Mouse (Mus musculus) lung, embryonic 16.5 days (tissue): ENCODE data around the gene Erbb3. TPM values are rescaled to one million over a fixed set of nuclear protein-coding genes. Genes with fewer than 3 reads are reported as not detected.
A peak's percentile ranks its signal among the peaks of the same experiment; 100 is the strongest.
"Not testable (repeated sequence)": the region's sequence is repeated elsewhere in the genome, so short reads cannot be mapped to it uniquely, and the experiment has no call there.

Experiments used
- ATAC-seq: fragments of 200-750 bp; cut with Nextera tagmentation; 2 replicates; pipeline ENCODE4 v1.8.0; 2017; ENCODE audit warnings: low read depth, mild to moderate bottlenecking, moderate library complexity
- H3K27ac ChIP-seq: fragments of 300-500 bp; sonication (generic); 2 replicates; pipeline ENCODE4 v1.5.1; 2014; ENCODE audit warnings: mild to moderate bottlenecking, control low read depth, low read length
- H3K27me3 ChIP-seq: fragments of 300-500 bp; sonication (generic); 2 replicates; pipeline ENCODE4 v1.6.1; 2014; ENCODE audit warnings: low read depth, low read length, mixed read lengths; ENCODE audit not compliant: control insufficient read depth, insufficient read depth
- H3K36me3 ChIP-seq: fragments of 300-500 bp; sonication (generic); 2 replicates; pipeline ENCODE4 v1.6.1; 2014; ENCODE audit warnings: low read length; ENCODE audit not compliant: control insufficient read depth, insufficient read depth
- H3K4me1 ChIP-seq: fragments of 300-500 bp; sonication (generic); replicated peaks from 2 replicates; pipeline ENCODE4 v1.6.1; 2014; ENCODE audit warnings: low read length, mixed read lengths; ENCODE audit not compliant: control insufficient read depth, insufficient read depth
- H3K4me2 ChIP-seq: fragments of 300-500 bp; sonication (generic); 2 replicates; pipeline ENCODE4 v1.6.1; 2014; ENCODE audit warnings: low read depth, low read length, control low read depth
- H3K4me3 ChIP-seq: fragments of 300-500 bp; sonication (generic); 2 replicates; pipeline ENCODE4 v1.5.1; 2014; ENCODE audit warnings: mild to moderate bottlenecking, low read length, control low read depth
- H3K9ac ChIP-seq: fragments of 300-500 bp; sonication (generic); 2 replicates; pipeline ENCODE4 v1.6.1; 2014; ENCODE audit warnings: low read length, control low read depth
- H3K9me3 ChIP-seq: fragments of 300-500 bp; sonication (generic); 2 replicates; pipeline ENCODE4 v1.6.1; 2016; ENCODE audit warnings: low read length; ENCODE audit not compliant: control insufficient read depth
- WGBS: fragments of 180-500 bp; shearing (Covaris S2); extraction: QIAGEN DNeasy Blood & Tissue Kit; methylation state at CpG from one replicate; pipeline ENCODE4 v1.1.7; 2014; 5-methylcytosine and 5-hydroxymethylcytosine counted together
- polyA plus RNA-seq: library from polyadenylated mRNA; unstranded; fragments of >200 nt; fragmentation: Nextera tagmentation; extraction: Ambion mirVana; gene quantifications from 2 replicates; pipeline ENCODE4 v1.2.1, GENCODE M21; 2015

Gene Erbb3
- 26.9 and 27.6 TPM in 2 replicates for polyA plus RNA-seq

DNA sequence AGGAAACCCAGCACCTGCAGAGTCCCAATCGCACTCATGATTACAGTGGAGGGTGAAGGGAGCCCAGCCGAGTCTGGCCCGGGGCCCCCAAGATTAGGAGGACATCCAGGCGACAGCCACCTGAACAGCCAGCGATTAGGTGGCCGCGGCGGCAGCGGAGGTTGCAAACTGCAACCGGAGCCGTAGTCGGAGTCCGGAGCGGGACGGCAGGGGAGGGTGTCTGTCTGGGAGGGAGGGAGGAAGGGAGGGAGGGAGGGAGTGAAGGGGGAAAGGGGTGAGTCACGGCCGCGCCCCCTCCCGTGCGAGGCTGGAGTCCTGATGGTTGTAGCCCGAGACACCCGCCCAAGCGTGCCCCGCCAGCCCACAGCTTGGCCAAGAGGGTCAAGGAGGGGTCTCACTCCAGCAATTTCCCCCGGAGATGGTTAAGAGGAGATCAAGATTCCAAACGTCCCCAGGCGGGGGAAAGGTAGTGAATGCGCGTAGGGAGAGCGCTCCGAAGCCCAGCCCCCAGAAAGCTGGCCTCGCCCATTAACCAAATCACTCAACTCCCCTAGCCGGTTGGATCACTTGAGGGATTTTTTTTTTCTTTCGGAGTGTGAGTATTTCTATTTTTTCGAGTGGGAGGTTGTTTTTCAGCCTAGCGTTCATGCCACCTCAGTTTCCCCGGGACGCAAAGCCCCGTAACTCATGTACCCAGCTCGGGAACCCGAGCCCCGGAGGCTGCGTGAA lies at the start of gene Erbb3:
Erbb3 (minus strand) TSS at position 189 of the 729 bp plus-strand sequence.
- ATAC-seq = peak; percentile 81
- Histone ChIP-seq H3K4me1 (peaks cover 16% of the 10 kb centered on the region), H3K27me3 (peaks cover 18% of the 10 kb centered on the region), H3K4me2 (peak within 1 kb of the TSS; percentile 97), H3K9me3 (no peaks in the 10 kb centered on the region), H3K9ac (peak within 1 kb of the TSS; percentile 75), H3K4me3 (peak within 1 kb of the TSS; percentile 70), H3K27ac (peak within 1 kb of the TSS; percentile 96), H3K36me3 (no peaks in the 10 kb centered on the region)
- under 1% methylated on average over 43 of the region's 43 CpGs for WGBS

- Histone ChIP-seq H3K4me2 (no peak overlapping the region), H3K9ac (0 out of 2 replicates have a peak overlapping the region, but pooled peaks have one; percentile 28)
Measured at GRCm38 (mm10) chr10:128637011-128637410, 47.6 kb upstream of the Erbb3 start.

GRCm38 (mm10) chr10:128636561-128636960 lies 47.1 kb upstream of the Erbb3 start:
- no peaks in the 10 kb centered on the region for H3K9me3 ChIP-seq
- ATAC-seq = no peak
- no peak overlapping the region for H3K4me3 ChIP-seq
- no peaks in the 10 kb centered on the region for H3K27me3 ChIP-seq
- H3K9ac ChIP-seq = no peak overlapping the region
- WGBS = 63% methylated on average over 6 of the region's 6 CpGs
- H3K4me1 ChIP-seq = no peaks in the 10 kb centered on the region
- 0 out of 2 replicates have a peak, but pooled peaks cover 3% of the 10 kb centered on the region for H3K36me3 ChIP-seq
- H3K27ac ChIP-seq = no peak overlapping the region
- H3K4me2 ChIP-seq = no peak overlapping the region

More at GRCm38 (mm10) chr10:128637011-128637410, 47.6 kb upstream of the Erbb3 start:
- Histone ChIP-seq H3K4me3 (no peak overlapping the region), H3K9me3 (no peaks in the 10 kb centered on the region), H3K27me3 (no peaks in the 10 kb centered on the region), H3K36me3 (0 out of 2 replicates have a peak, but pooled peaks cover 3% of the 10 kb centered on the region), H3K4me1 (no peaks in the 10 kb centered on the region; the same call in 1 of the 2 replicates), H3K27ac (no peak overlapping the region)
- WGBS = 22% methylated on average over 11 of the region's 11 CpGs
- ATAC-seq = no peak

DNA sequence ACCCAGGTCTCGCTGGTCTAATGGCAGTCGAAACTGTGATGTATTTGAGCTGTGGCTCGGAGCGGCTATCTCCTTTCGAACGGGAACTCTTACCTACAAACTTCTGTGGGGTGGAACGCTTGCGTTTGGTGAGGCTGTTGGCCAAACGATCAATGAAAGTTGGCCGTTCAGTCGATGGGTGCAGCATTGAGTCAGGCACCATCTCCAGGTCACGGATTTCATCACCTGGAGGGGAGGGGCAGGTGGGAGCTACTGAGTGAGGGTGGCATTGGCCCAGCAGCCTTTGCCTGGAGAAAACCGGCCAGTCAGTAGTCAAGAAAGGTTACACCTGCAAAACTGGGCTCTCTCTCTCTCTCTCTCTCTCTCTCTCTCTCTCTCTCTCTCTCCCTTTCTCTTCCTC lies 46.2 kb upstream of the Erbb3 start:
- Histone ChIP-seq H3K9me3 (no peaks in the 10 kb centered on the region), H3K27ac (no peak overlapping the region), H3K4me1 (no peaks in the 10 kb centered on the region), H3K27me3 (no peaks in the 10 kb centered on the region), H3K9ac (no peak overlapping the region), H3K4me2 (no peak overlapping the region), H3K36me3 (0 out of 2 replicates have a peak, but pooled peaks cover 3% of the 10 kb centered on the region), H3K4me3 (no peak overlapping the region)
- no peak for ATAC-seq
- 88% methylated on average over 13 of the region's 13 CpGs for WGBS

GRCm38 (mm10) chr10:128631571-128631970 lies 42.1 kb upstream of the Erbb3 start:
- Histone ChIP-seq H3K4me3 (no peak overlapping the region), H3K27me3 (no peaks in the 10 kb centered on the region), H3K4me1 (no peaks in the 10 kb centered on the region), H3K27ac (no peak overlapping the region), H3K9me3 (no peaks in the 10 kb centered on the region), H3K4me2 (no peak overlapping the region), H3K36me3 (0 out of 2 replicates have a peak, but pooled peaks cover 3% of the 10 kb centered on the region), H3K9ac (no peak overlapping the region)
- 27% methylated on average over 6 of the region's 6 CpGs for WGBS
- ATAC-seq = no peak

- H3K36me3 ChIP-seq, H3K27me3 ChIP-seq, H3K9me3 ChIP-seq, ATAC-seq, H3K9ac ChIP-seq, H3K4me1 ChIP-seq, H3K27ac ChIP-seq, H3K4me3 ChIP-seq, H3K4me2 ChIP-seq: not testable (repeated sequence)
- 78% methylated on average over 5 of the region's 5 CpGs for WGBS
Measured at GRCm38 (mm10) chr10:128630306-128630705, 40.9 kb upstream of the Erbb3 start.

DNA sequence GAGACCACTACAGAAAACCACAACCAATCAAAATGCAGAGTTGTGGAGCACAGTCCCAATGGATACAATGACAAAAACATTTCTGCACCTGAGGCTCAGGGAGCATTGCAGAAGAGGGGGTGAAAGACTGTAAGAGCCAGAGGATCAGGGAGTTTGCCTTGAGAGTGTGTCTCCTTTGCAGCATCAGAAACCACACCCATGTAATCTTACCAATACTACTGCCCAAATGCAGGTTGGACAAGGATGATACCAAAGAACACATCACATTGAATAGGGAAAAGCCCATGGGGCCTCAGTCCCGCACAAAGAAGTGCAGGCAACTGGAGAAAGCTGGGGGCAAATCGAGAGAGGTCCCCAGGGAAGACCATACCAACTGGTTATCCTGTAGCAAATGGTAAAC lies 40.3 kb upstream of the Erbb3 start:
- H3K9ac ChIP-seq = no peak overlapping the region
- ATAC-seq = no peak
- peaks cover 5% of the 10 kb centered on the region; the same call in 1 of the 2 replicates for H3K4me1 ChIP-seq
- H3K4me2 ChIP-seq = no peak overlapping the region
- no peak overlapping the region for H3K27ac ChIP-seq
- H3K27me3 ChIP-seq = no peaks in the 10 kb centered on the region
- peaks cover 7% of the 10 kb centered on the region for H3K36me3 ChIP-seq
- WGBS = 76% methylated on average over 2 of the region's 2 CpGs
- H3K4me3 ChIP-seq = no peak overlapping the region
- no peaks in the 10 kb centered on the region for H3K9me3 ChIP-seq

DNA sequence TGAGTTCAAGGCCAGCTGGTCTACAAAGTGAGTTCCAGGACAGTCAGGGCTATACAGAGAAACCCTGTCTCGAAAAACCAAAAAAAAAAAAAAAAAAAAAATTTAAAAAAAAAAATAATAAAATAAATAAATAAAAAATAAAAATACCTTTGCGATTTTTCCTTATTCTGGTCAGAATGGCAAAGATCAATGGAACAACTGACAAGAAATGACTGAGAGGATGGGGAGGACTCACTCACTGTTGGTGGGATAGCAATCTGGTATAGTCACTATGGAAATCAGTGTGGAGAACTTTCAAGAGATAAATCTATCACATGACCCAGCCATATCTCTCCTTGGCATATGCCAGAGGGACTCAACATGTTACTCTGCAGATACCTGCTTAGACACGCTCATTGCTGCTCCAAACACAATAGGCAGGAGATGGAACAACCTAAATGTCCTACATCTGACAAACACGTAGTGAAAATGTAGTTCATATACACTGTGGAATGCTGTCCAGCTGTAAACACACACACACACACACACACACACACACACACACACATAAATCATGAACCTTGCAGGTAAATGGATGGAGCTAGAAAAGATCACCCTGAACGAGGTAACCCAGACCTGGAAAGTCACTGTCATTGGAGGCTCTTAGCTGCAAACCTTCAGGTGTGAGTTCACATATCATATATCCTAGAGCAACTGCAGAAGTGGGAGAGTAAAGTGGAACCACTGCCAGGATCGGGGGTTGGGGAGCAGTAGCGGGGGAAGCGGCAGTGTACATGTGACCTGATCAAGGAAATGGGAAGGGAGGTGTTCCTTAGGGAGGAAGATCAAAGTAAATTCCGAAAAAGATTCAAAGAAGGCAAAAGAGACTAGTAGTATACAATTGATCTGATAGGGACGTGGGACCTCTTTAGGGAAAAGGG lies 38.2 kb upstream of the Erbb3 start:
- Histone ChIP-seq H3K4me2 (no peak overlapping the region), H3K9ac (no peak overlapping the region), H3K27me3 (no peaks in the 10 kb centered on the region), H3K36me3 (peaks cover 20% of the 10 kb centered on the region), H3K4me1 (peaks cover 5% of the 10 kb centered on the region; the same call in 1 of the 2 replicates), H3K4me3 (no peak overlapping the region), H3K9me3 (no peaks in the 10 kb centered on the region), H3K27ac (no peak overlapping the region)
- WGBS = 75% methylated on average over 10 of the region's 10 CpGs
- ATAC-seq = no peak
